Mouse (Mus musculus): Measurements from ENCODE around the gene Bbs5. TPM values are rescaled to one million over a fixed set of nuclear protein-coding genes. Genes with fewer than 3 reads are reported as not detected.

The Bbs5 gene
- polyA plus RNA-seq, 1 experiment from 2014 or later, result 24.1 TPM

DNA sequence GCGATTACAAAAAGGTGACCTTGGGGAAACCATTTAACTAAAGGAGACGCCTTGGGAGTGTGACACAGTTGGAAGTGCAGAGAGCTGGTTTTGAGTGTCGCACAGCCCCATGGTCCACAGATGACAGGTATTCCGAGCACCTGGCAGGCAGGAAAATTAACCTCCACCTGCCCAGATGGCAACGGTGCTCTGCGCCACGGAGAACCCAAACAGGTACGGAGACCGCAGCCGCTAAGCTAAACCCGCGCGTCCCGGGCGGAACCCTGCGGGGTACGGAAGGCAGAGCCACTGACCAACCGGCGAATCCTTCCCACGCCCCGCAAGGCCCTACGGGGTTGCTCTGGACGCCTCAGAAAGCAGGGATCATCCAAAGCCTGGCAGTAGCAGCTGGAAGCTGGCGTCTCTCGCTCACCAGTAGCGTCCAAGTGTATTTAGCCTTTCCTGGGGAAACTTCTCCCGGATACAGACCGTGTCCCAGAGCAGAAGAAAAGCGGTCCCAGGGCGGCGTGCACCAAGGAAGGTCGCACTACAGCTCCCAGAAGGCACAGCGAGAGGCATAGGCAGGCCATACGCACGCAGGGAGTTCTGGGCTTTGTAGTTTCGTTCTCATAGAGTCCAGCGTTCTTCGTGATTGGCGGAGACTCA is 66.1 kb downstream of the Bbs5 start, which contains the start of gene Fastkd1:
TSS of gene Fastkd1 (minus strand) at position 536 of the 645 bp plus-strand sequence.
- Histone ChIP-seq H3K27ac (ENCODE audit: low read depth, low read length) (peak within 1 kb of the TSS; percentile 47; the same call in 1 of the 2 replicates), H3K36me3 (ENCODE audit: control insufficient read depth, insufficient read depth, low read length) (no peaks in the 10 kb centered on the region), H3K9ac (ENCODE audit: low read depth, low read length) (peak within 1 kb of the TSS; percentile 76), H3K4me3 (ENCODE audit: low read length) (peak within 1 kb of the TSS; percentile 89), H3K27me3 (ENCODE audit: control insufficient read depth, insufficient read depth, low read length) (no peaks in the 10 kb centered on the region), H3K4me2 (replicated peaks; ENCODE audit: low read depth, low read length) (peak within 1 kb of the TSS; percentile 61), H3K4me1 (ENCODE audit: control insufficient read depth, insufficient read depth, low read length) (no peaks in the 10 kb centered on the region), H3K9me3 (ENCODE audit: control insufficient read depth, low read length) (no peaks in the 10 kb centered on the region)
- WGBS, result under 1% methylated on average over 39 of the region's 39 CpGs
- peak; percentile 98 for ATAC-seq (ENCODE audit: low FRiP score, low TSS enrichment)

DNA sequence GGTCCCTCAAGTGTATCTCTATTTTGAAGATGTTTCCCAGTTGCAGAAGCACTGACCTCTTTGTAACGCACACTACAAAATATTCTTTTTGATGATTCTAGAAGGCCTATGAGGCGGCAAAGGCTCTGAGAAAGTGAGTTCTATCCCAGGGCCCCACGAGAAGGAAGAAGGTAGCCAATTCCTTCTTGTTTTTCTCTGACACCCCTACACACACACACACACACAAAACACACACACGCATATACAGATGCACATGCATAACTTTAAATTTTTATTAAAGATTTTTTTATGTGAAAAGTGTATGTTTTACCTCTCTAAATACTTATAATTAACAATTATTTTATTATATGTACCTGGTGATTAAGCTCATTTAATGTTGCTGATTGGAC is 66.6 kb downstream of the Bbs5 start:
- no peak for ATAC-seq (ENCODE audit: low FRiP score, low TSS enrichment)
- peak overlapping the region; percentile 61 for H3K4me2 ChIP-seq (replicated peaks; ENCODE audit: low read depth, low read length)

DNA sequence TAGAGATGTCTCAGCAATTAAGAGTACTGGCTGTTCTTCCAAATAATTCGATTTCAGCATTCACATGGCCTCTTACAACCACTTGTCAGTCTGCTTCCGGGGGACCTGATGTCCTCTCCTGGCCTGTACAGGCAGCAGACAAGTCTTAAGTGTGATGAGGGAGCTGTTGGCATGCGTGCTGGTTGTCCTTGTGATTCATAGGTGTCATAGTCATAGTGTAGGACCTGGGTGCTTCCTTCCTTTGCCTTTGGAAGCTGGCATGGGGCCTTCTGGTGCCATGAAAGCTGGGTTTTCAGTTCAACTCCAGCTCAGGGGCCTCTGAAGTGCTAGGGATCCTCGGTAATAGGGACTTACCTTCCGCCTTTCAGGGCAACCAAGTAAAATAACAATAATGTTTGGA is 67.2 kb downstream of the Bbs5 start:
- no peak for ATAC-seq (ENCODE audit: low FRiP score, low TSS enrichment)
- Histone ChIP-seq H3K4me2 (replicated peaks; ENCODE audit: low read depth, low read length) (no peak overlapping the region), H3K9ac (ENCODE audit: low read depth, low read length) (no peak overlapping the region), H3K4me3 (ENCODE audit: low read length) (no peak overlapping the region), H3K36me3 (ENCODE audit: control insufficient read depth, insufficient read depth, low read length) (no peaks in the 10 kb centered on the region), H3K27ac (ENCODE audit: low read depth, low read length) (no peak overlapping the region), H3K27me3 (ENCODE audit: control insufficient read depth, insufficient read depth, low read length) (no peaks in the 10 kb centered on the region), H3K9me3 (ENCODE audit: control insufficient read depth, low read length) (no peaks in the 10 kb centered on the region), H3K4me1 (ENCODE audit: control insufficient read depth, insufficient read depth, low read length) (no peaks in the 10 kb centered on the region)
- WGBS, result 86% methylated on average over 5 of the region's 5 CpGs

More for the DNA sequence above, 66.6 kb downstream of the Bbs5 start:
- Histone ChIP-seq H3K9ac (ENCODE audit: low read depth, low read length) (no peak overlapping the region), H3K9me3 (ENCODE audit: control insufficient read depth, low read length) (no peaks in the 10 kb centered on the region), H3K36me3 (ENCODE audit: control insufficient read depth, insufficient read depth, low read length) (no peaks in the 10 kb centered on the region), H3K27me3 (ENCODE audit: control insufficient read depth, insufficient read depth, low read length) (no peaks in the 10 kb centered on the region), H3K27ac (ENCODE audit: low read depth, low read length) (no peak overlapping the region), H3K4me1 (ENCODE audit: control insufficient read depth, insufficient read depth, low read length) (no peaks in the 10 kb centered on the region), H3K4me3 (ENCODE audit: low read length) (peak overlapping the region; percentile 89; the same call in 1 of the 2 replicates)
- WGBS, result 35% methylated on average over 4 of the region's 4 CpGs

DNA sequence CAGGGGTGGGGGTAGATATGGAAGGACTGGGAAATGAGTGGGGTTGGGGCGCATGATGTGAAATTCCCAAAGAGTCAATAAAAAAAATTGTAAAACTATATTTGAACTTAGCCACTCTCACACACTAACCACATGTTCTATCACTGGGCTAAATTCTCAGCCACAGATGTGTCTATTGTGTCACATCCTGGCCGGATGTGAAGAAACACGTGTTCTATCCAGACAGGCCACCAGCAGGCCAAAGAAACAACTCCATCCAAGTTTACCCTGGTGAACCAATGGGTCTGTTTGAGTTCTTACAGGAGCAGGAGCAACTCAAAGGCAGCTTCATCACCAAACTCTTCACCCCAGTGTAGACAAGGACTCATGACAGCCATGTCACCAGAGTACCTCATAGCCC is 69.5 kb downstream of the Bbs5 start:
- H3K4me3 ChIP-seq (ENCODE audit: low read length), result no peak overlapping the region
- H3K9me3 ChIP-seq (ENCODE audit: control insufficient read depth, low read length), result no peaks in the 10 kb centered on the region
- H3K4me2 ChIP-seq (replicated peaks; ENCODE audit: low read depth, low read length), result no peak overlapping the region
- no peak overlapping the region for H3K27ac ChIP-seq (ENCODE audit: low read depth, low read length)
- no peaks in the 10 kb centered on the region for H3K36me3 ChIP-seq (ENCODE audit: control insufficient read depth, insufficient read depth, low read length)
- H3K4me1 ChIP-seq (ENCODE audit: control insufficient read depth, insufficient read depth, low read length), result no peaks in the 10 kb centered on the region
- no peak for ATAC-seq (ENCODE audit: low FRiP score, low TSS enrichment)
- WGBS, result 80% methylated on average over 3 of the region's 3 CpGs
- no peak overlapping the region for H3K9ac ChIP-seq (ENCODE audit: low read depth, low read length)
- no peaks in the 10 kb centered on the region for H3K27me3 ChIP-seq (ENCODE audit: control insufficient read depth, insufficient read depth, low read length)

Other genes starting within 250 kb of the Bbs5 start
- gene Lrp2, start 61.1 kb upstream of the Bbs5 start, polyA plus RNA-seq (2014; fragmentation: Nextera tagmentation; extraction: Ambion mirVana), result 5.6 and 13.8 TPM in 2 replicates
- gene Klhl41, start 22.9 kb downstream of the Bbs5 start, polyA plus RNA-seq (2014; fragmentation: Nextera tagmentation; extraction: Ambion mirVana), result 0.32 and 0.39 TPM in 2 replicates
- 10.2 and 18.4 TPM in 2 replicates for gene Fastkd1, start 66.3 kb downstream of the Bbs5 start, polyA plus RNA-seq (2014; fragmentation: Nextera tagmentation; extraction: Ambion mirVana)
- gene Ppig, start 75.4 kb downstream of the Bbs5 start, polyA plus RNA-seq (2014; fragmentation: Nextera tagmentation; extraction: Ambion mirVana), result 151 and 156 TPM in 2 replicates
- 3.0 and 3.2 TPM in 2 replicates for gene Ccdc173, start 142.4 kb downstream of the Bbs5 start, polyA plus RNA-seq (2014; fragmentation: Nextera tagmentation; extraction: Ambion mirVana)
- 21.7 and 25.1 TPM in 2 replicates for gene Phospho2, start 142.5 kb downstream of the Bbs5 start, polyA plus RNA-seq (2014; fragmentation: Nextera tagmentation; extraction: Ambion mirVana)
- gene Klhl23, start 174.8 kb downstream of the Bbs5 start, polyA plus RNA-seq (2014; fragmentation: Nextera tagmentation; extraction: Ambion mirVana), result 26.2 and 32.8 TPM in 2 replicates
- 387 and 489 TPM in 2 replicates for gene Ssb, start 214.4 kb downstream of the Bbs5 start, polyA plus RNA-seq (2014; fragmentation: Nextera tagmentation; extraction: Ambion mirVana)
- 47.8 and 50.1 TPM in 2 replicates for gene Mettl5, start 238.4 kb downstream of the Bbs5 start, polyA plus RNA-seq (2014; fragmentation: Nextera tagmentation; extraction: Ambion mirVana)

Measured in kidney, embryonic 14.5 days (tissue).